Mouse (Mus musculus): Measurements from ENCODE around the gene Errfi1. TPM values are rescaled to one million over a fixed set of nuclear protein-coding genes. Genes with fewer than 3 reads are reported as not detected.

Gene Errfi1
- polyA plus RNA-seq, 2 experiments from 2014 or later, result 2.0 to 2.4 TPM

GRCm38 (mm10) chr4:150917336-150918027 lies 63.8 kb downstream of the Errfi1 start:
- ATAC-seq, result no peak

Other genes with a start within 250 kb of the Errfi1 start
- gene Slc45a1, start 201.7 kb upstream of the Errfi1 start, polyA plus RNA-seq (2017; shearing (Covaris generic)), result under 1 TPM in 1 of 2 experiments, not detected in 1; 0.21 TPM
- 100 to 1,000 TPM; 449 to 481 TPM for gene Park7, start 60.5 kb downstream of the Errfi1 start, polyA plus RNA-seq (2017; shearing (Covaris generic))
- 100 to 1,000 TPM; 103 to 140 TPM for gene Tnfrsf9, start 60.6 kb downstream of the Errfi1 start, polyA plus RNA-seq (2017; shearing (Covaris generic))
- not detected for gene Uts2, start 143.2 kb downstream of the Errfi1 start, polyA plus RNA-seq (2017; shearing (Covaris generic))
- gene Per3, start 190.7 kb downstream of the Errfi1 start, polyA plus RNA-seq (2017; shearing (Covaris generic)), result 1 to 10 TPM; 3.3 to 4.7 TPM
- gene Vamp3, start 204.0 kb downstream of the Errfi1 start, polyA plus RNA-seq (2017; shearing (Covaris generic)), result 10 to 100 TPM; 47.9 to 50.8 TPM
- not detected for gene Gm13090, start 235.7 kb downstream of the Errfi1 start, polyA plus RNA-seq (2017; shearing (Covaris generic))

All from activated CD4-positive, CD25-positive, alpha-beta regulatory T cell, adult 4 months (primary cell).